In genomic region chr4:133369553-133370297, GRCm38 (mm10) we compare ENCODE assay signal across 8 mouse cellular contexts. TPM values are rescaled to one million over a fixed set of nuclear protein-coding genes. Genes with fewer than 3 reads are reported as not detected.
DNase-seq lines count a peak whose midpoint lies in the region; ATAC-seq lines count a peak whose summit lies in the region.

Gene Slc9a1 (plus strand): TSS chr4:133369706.

- H3K27ac ChIP-seq in hindbrain, embryonic 11.5 days (ENCODE audit: low read depth, low read length): peak within 1 kb of the TSS; percentile 42; the same call in 1 of the 2 replicates

- ATAC-seq in hindbrain, embryonic 11.5 days (ENCODE audit: low FRiP score): peak; percentile 94

- no peaks in the 10 kb centered on the region for H3K27me3 ChIP-seq in hindbrain, embryonic 11.5 days (ENCODE audit: control insufficient read depth, insufficient read depth, low read length)

- H3K4me1 ChIP-seq in hindbrain, embryonic 11.5 days (replicated peaks; ENCODE audit: control insufficient read depth, insufficient read depth, low read length): peaks cover 14% of the 10 kb centered on the region

- no peaks in the 10 kb centered on the region for H3K36me3 ChIP-seq in hindbrain, embryonic 11.5 days (ENCODE audit: control insufficient read depth, insufficient read depth, low read length)

- under 1% methylated on average over 40 of the region's 40 CpGs for WGBS in hindbrain, embryonic 11.5 days

- H3K9me3 ChIP-seq in hindbrain, embryonic 11.5 days (ENCODE audit: control insufficient read depth, low read length): no peaks in the 10 kb centered on the region

- H3K9ac ChIP-seq in hindbrain, embryonic 11.5 days (ENCODE audit: low read depth, low read length): peak within 1 kb of the TSS; percentile 74

- H3K4me2 ChIP-seq in hindbrain, embryonic 11.5 days (replicated peaks; ENCODE audit: low read depth, low read length): peak within 1 kb of the TSS; percentile 80

- peak within 1 kb of the TSS; percentile 50 for H3K4me3 ChIP-seq in hindbrain, embryonic 11.5 days (ENCODE audit: low read depth, low read length)

- DNase-seq in MN1 (ENCODE audit: low spot score): peak; percentile 97
- DNase-seq in cerebellum, adult 9-10 months: peak; percentile 94
- DNase-seq in frontal cortex, adult 2 months (ENCODE audit: extremely low spot score in 1 of 2, low spot score in 1 of 2): peak; percentile 86 to 97
- peak; percentile 93 for DNase-seq in hindbrain, embryonic 11.5 days (ENCODE audit: low spot score)
- peak; percentile 95 to 97 for DNase-seq in layer of hippocampus, postnatal 10 days (ENCODE audit: low spot score in 2 of 2)
- peak; percentile 95 for DNase-seq in lung, postnatal 10 days
- peak; percentile 92 for DNase-seq in ovary, postnatal 36 days (ENCODE audit: low spot score)
- peak; percentile 96 for DNase-seq in thymus, postnatal 25 days

RNA-seq across cellular contexts. Expression of gene Slc9a1, which starts in this region (rescaled TPM):
- polyA plus RNA-seq in frontal cortex, adult 2 months (2012; rRNA removed): 43.5 and 43.9 TPM in 2 replicates
- polyA plus RNA-seq in hindbrain, embryonic 11.5 days (2014; fragmentation: Nextera tagmentation; extraction: Ambion mirVana): 5.7 and 5.8 TPM in 2 replicates
- total RNA-seq in layer of hippocampus, postnatal 10 days (2021): 10 to 100 TPM; 45.5 to 47.4 TPM

Comparison
In these comparisons a context has a peak if more than half of its experiments do, and no peak if none do; other contexts are left out.
1. Peak in every context shown above with its lines: DNase-seq, ATAC-seq, H3K4me3 ChIP-seq and H3K27ac ChIP-seq.